Mouse (Mus musculus) activated CD4-positive, CD25-positive, alpha-beta regulatory T cell, adult 4 months (primary cell): ENCODE measurements at regions not wholly inside any gene's neighbourhood (a gene's known extent, or its start where the extent isn't known, plus 50 kb on each side); places are given as distances from the start of the nearest gene placed in this dataset.
"Not testable (repeated sequence)": the region's sequence is repeated elsewhere in the genome, so short reads cannot be mapped to it uniquely, and the experiment has no call there.

Experiments used
- ATAC-seq: one replicate; pipeline ENCODE4 v1.8.0; 2017

GRCm38 (mm10) chr7:118320307-118320706 is 76.8 kb upstream of the Smg1 start:
- ATAC-seq, result no peak

- no peak for ATAC-seq
These were observed 75.1 kb upstream of the Smg1 start for GRCm38 (mm10) chr7:118318432-118319135.

GRCm38 (mm10) chr7:118314886-118315285 is 71.4 kb upstream of the Smg1 start:
- not testable (repeated sequence) for ATAC-seq

GRCm38 (mm10) chr7:118314228-118314658 is 70.8 kb upstream of the Smg1 start:
- ATAC-seq, result no peak

- ATAC-seq, result no peak
These were observed 70.3 kb upstream of the Smg1 start for GRCm38 (mm10) chr7:118313818-118314217.

- ATAC-seq, result no peak
These were observed 66.3 kb upstream of the Smg1 start for GRCm38 (mm10) chr7:118309733-118310132.

GRCm38 (mm10) chr7:118308882-118309281 is 65.4 kb upstream of the Smg1 start:
- ATAC-seq, result no peak

GRCm38 (mm10) chr7:118304812-118305211 is 61.3 kb upstream of the Smg1 start:
- peak; percentile 92 for ATAC-seq

GRCm38 (mm10) chr7:118304338-118304737 is 60.9 kb upstream of the Smg1 start:
- no peak for ATAC-seq

- no peak for ATAC-seq
These were observed 60.5 kb upstream of the Smg1 start for GRCm38 (mm10) chr7:118303921-118304320.

GRCm38 (mm10) chr7:118300678-118301342 is 57.3 kb upstream of the Smg1 start:
- ATAC-seq, result no peak

GRCm38 (mm10) chr7:118297613-118298012 is 54.1 kb upstream of the Smg1 start:
- ATAC-seq, result peak; percentile 77

- ATAC-seq, result no peak
These were observed 53.5 kb upstream of the Smg1 start for GRCm38 (mm10) chr7:118296856-118297518.

GRCm38 (mm10) chr7:118295855-118296254 is 52.4 kb upstream of the Smg1 start:
- no peak for ATAC-seq

- ATAC-seq, result peak; percentile 15
These were observed 51.8 kb upstream of the Smg1 start for GRCm38 (mm10) chr7:118295275-118295674.

GRCm38 (mm10) chr7:118294637-118295036 is 51.2 kb upstream of the Smg1 start:
- ATAC-seq, result peak; percentile 70
